Mouse (Mus musculus): ENCODE data around the gene Ugt1a6a.
"Not testable (repeated sequence)": the region's sequence is repeated elsewhere in the genome, so short reads cannot be mapped to it uniquely, and the experiment has no call there.

Gene Ugt1a6a

GRCm38 (mm10) chr1:88212341-88213045 is 77.9 kb downstream of the Ugt1a6a start:
- DNase-seq (ENCODE audit: low spot score in 2 of 2), result no peak

DNA sequence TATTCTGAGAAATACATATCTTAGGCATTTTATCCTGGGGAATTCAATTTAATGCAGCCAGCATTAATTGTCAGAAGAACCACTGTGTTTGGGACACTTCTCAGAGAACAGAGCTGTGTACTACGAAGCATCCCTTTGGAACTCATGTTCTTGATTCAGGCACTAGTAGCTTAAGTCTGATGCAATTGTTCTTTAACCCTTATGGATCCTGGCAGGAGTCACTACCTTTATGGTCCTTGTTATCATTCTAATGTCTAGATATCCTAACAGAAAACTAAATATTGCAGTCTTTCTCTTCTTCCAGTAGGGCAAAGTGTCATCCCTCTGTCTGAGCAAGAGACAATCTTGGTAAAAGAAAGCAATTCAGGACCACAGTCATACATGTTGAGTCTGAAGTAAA is 78.5 kb downstream of the Ugt1a6a start:
- DNase-seq (ENCODE audit: low spot score in 2 of 2), result no peak

DNA sequence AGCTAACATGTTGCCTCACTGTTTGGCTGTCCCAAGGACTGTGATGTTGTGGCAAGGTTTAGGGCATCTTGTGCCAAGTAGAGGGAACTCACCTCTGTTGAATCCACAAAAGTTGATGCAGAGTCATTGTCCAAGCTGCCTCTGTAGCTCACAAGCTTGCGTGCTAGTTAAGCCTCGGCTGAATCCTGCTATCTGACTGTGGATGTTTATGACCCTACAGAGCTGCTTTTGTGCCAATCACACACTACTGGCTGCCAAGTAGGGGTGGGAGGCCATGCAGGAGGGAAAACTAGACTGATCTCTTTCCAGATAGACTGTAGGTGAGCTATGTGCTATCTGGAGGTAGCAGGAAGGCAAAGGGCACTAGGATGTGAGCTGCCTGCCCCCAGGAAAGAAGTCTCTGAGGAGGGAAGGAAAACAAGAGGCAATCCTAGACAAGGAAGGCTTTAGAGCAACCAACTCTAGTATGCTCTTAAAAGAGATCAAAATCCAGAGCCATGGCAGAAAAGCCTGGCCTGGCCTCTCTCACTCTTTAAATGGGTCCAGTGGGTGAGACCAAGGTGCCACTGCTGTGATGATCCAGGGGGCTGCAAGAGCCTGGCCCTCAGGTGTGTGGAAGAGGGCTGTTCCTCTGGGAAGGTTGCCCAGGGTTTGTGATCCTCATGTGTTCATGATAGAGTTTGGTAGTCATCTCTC is 79.3 kb downstream of the Ugt1a6a start:
- no peak for DNase-seq (ENCODE audit: low spot score in 2 of 2)

DNA sequence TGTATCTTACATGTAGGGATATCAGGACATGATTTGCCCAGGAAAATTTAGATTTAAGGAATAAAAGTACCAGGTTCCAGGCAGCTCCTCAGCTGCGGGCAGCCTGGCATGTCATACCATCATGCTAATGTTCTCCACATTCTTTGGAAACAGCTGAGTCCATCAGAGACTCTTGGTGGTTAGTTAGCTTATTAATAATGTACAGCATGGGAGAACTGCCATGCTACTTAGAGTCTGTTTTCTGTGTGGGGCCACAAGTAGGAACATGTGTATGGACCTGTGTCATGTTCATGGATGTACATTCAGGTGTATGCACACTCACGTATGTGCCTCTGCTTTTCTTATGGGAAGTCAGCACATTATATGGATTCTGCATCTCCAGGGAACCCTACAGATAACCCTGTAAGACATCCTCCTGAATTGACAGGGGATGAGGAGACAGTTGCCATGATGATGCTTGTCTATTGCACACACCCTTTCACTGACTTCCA is 79.9 kb downstream of the Ugt1a6a start:
- no peak for DNase-seq (ENCODE audit: low spot score in 2 of 2)

DNA sequence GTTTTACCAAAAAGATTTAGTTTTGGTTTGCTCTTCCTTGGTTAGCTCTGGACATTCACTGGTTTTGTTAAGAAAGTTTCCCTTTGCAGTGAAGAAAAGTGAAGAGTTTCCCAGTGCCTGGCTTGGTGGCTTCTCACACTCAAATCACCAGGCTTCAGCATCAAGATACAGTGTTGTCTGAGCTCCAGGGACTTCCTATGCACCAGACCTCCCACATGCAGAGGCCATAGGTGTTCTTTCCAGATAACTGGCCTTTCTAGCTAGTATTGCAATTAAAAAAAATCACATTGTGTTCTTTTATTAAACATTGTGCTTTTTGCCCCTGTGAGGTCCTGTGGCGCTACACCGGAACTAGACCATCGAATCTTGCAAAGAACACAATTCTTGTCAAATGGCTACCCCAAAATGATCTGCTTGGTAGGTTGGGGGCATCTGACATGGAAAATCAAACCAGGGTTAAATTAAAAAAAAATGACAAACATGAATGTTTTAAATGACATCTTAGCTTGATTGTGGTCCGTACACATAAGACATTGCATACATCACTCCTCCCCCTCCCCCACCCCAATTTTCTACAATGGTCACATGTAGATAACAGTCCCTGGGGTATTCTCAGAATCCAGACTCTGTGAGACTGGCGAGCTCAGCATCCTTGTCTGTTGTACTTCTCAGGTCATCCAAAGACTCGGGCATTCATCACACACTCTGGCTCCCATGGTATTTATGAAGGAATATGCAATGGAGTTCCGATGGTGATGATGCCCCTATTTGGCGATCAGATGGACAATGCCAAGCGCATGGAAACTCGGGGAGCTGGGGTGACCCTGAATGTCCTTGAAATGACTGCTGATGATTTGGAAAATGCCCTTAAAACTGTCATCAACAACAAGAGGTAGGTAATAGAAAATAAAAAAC is 81.1 kb downstream of the Ugt1a6a start:
- no peak for DNase-seq (ENCODE audit: low spot score in 2 of 2)

- no peak for DNase-seq (ENCODE audit: low spot score in 2 of 2)
Measured at GRCm38 (mm10) chr1:88216551-88216950, 81.9 kb downstream of the Ugt1a6a start.

- DNase-seq (ENCODE audit: low spot score in 2 of 2), result no peak
Measured at GRCm38 (mm10) chr1:88217144-88217543, 82.5 kb downstream of the Ugt1a6a start.

- no peak for DNase-seq (ENCODE audit: low spot score in 2 of 2)
Measured at GRCm38 (mm10) chr1:88217576-88217975, 83.0 kb downstream of the Ugt1a6a start.

- no peak for DNase-seq (ENCODE audit: low spot score in 2 of 2)
Measured at GRCm38 (mm10) chr1:88218051-88218450, 83.4 kb downstream of the Ugt1a6a start.

GRCm38 (mm10) chr1:88218591-88218990 is 84.0 kb downstream of the Ugt1a6a start:
- DNase-seq (ENCODE audit: low spot score in 2 of 2), result no peak

DNA sequence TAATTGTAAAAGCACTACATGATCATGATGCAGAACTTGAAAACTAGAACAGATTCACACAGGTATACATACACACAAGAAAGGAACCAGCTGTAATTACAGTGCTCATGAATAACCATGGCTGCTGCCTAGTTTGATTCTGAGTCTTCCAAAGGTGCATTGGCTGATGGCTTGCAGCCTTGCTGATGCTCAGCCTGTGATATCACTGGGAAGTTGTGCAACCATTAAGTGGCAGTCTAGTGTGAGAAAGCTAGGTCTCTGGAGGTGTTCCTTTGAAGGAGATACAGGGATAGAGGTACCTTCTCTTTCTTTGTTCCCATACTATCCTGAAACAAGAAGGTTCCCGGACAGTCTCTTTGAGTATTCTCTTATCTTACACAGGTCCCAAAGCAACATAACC is 84.4 kb downstream of the Ugt1a6a start:
- no peak for DNase-seq (ENCODE audit: low spot score in 2 of 2)

- DNase-seq (ENCODE audit: low spot score in 2 of 2), result peak in 1 of 2 experiments; percentile 1
Measured at GRCm38 (mm10) chr1:88220336-88220735, 85.7 kb downstream of the Ugt1a6a start.

- no peak for DNase-seq (ENCODE audit: low spot score in 2 of 2)
Measured at GRCm38 (mm10) chr1:88222216-88222615, 87.6 kb downstream of the Ugt1a6a start.

- DNase-seq (ENCODE audit: low spot score in 2 of 2), result not testable (repeated sequence)
Measured at GRCm38 (mm10) chr1:88223011-88223515, 88.5 kb downstream of the Ugt1a6a start.

- DNase-seq (ENCODE audit: low spot score in 2 of 2), result peak in 1 of 2 experiments; percentile 9
Measured at GRCm38 (mm10) chr1:88223591-88223990, 89.0 kb downstream of the Ugt1a6a start.

DNA sequence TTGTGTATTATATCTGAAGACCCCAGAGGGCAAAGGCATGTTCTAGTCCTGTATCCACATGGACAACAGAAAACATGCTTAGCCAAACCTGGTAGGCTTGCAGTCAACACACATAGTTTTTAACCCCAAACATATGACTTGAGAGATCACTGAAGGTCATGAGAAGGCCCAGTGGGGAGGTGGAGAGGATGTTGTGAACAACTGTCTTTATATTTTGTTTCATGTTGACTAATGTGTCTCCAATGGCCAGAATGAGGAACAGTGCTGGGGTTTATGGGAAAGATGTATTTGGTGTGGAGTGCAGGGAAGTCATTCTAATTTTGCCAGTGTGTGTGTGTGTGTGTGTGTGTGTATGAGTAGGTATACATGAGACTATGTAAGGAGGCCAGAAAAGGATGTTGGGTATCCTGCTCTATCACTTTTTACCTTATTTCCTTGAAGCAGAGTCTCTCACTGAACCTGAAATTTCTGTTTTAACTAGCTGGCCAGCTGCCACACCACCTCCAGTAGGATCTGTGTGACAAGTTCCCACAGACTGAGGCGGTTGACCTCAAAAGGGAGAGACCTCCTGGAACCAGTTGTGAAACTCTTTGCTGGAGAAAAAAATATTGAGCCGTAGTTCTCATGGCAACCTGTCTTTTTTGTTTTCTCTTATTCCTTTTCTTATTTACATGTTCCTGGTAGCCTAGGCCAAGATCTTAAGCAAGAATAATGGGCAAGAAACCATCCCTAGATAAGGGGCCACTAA is 89.6 kb downstream of the Ugt1a6a start:
- no peak for DNase-seq (ENCODE audit: low spot score in 2 of 2)

- not testable (repeated sequence) for DNase-seq (ENCODE audit: low spot score in 2 of 2)
Measured at GRCm38 (mm10) chr1:88225301-88225700, 90.7 kb downstream of the Ugt1a6a start.

DNA sequence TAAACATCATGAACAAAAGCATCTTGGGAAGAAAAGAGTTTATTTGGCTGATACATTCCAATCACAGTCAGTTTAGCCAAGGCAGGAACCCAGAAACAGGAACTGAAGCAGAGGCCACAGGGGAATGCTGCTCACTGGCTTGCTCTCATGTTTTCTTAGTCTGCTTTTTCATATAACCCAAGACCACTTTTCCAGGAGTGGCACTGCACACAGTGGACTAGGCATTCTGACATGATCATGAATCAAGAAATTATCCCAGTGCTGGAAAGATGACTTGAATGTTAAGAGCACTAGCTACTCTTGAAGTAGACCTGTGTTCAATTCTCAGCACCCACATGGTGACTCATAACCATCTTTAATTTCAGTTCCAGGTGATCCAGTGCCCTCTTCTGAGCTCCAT is 91.1 kb downstream of the Ugt1a6a start:
- no peak for DNase-seq (ENCODE audit: low spot score in 2 of 2)

- peak in 1 of 2 experiments; percentile 5 for DNase-seq (ENCODE audit: low spot score in 2 of 2)
Measured at GRCm38 (mm10) chr1:88226670-88227379, 92.2 kb downstream of the Ugt1a6a start, which contains the start of gene Mroh2a. TSS of gene Mroh2a (plus strand) at chr1:88226986.

GRCm38 (mm10) chr1:88227482-88227881 is 92.9 kb downstream of the Ugt1a6a start:
- DNase-seq (ENCODE audit: low spot score in 2 of 2), result no peak

All from spleen, postnatal 14 days (tissue).